Comparison of ENCODE assay signal across 13 mouse cellular contexts in the genomic region with DNA sequence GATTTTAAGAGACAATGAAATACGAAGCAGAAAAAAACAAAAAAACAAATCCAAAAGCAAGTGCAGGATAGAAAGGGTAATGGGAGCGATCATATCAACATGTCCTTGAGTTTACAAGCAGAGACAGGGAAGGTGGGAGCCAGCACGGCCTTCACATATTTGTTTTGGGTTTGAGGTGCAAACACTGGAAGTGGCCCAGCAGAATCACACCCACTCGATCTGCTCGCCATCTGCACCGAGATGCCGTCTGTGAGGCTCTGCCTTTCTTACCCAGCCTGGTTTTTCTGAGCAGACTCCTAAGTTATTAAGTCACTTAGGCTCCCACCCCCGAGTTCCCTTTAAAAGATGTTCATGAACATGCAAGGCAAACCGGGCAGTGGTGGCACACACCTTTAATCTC. TPM values are rescaled to one million over a fixed set of nuclear protein-coding genes. Genes with fewer than 3 reads are reported as not detected.
A peak's percentile ranks its signal among the peaks of the same experiment; 100 is the strongest.
DNase-seq lines count a peak whose midpoint lies in the region; ATAC-seq lines count a peak whose summit lies in the region.
"Had no signal": no experiment of that assay in that cellular context is flagged by ENCODE, and none has a peak within 500 bp of the region (broad histone marks: within the 10 kb centered on the region; RNA-seq: fewer than 3 reads in every experiment).

No protein-coding gene starts in this region.

- ATAC-seq in midbrain, embryonic 13.5 days: no peak
- ATAC-seq: hindbrain, postnatal 0 days had no signal

- no peaks in the 10 kb centered on the region for H3K27me3 ChIP-seq in midbrain, embryonic 13.5 days
- H3K27me3 ChIP-seq: embryonic facial prominence, embryonic 15.5 days; liver, embryonic 13.5 days had no signal

- peaks cover 18% of the 10 kb centered on the region for H3K36me3 ChIP-seq in midbrain, embryonic 13.5 days
- H3K36me3 ChIP-seq: liver, embryonic 13.5 days had no signal

- H3K27ac ChIP-seq in midbrain, embryonic 13.5 days: no peak overlapping the region
- H3K27ac ChIP-seq: embryonic facial prominence, embryonic 15.5 days; hindbrain, postnatal 0 days; kidney, postnatal 0 days; liver, embryonic 13.5 days had no signal

- H3K4me1 ChIP-seq in midbrain, embryonic 13.5 days (replicated peaks): no peaks in the 10 kb centered on the region
- H3K4me1 ChIP-seq: embryonic facial prominence, embryonic 15.5 days had no signal

- no peak overlapping the region for H3K4me2 ChIP-seq in midbrain, embryonic 13.5 days (replicated peaks)
- H3K4me2 ChIP-seq: embryonic facial prominence, embryonic 15.5 days; liver, embryonic 13.5 days had no signal

- 92% methylated on average over 9 of the region's 9 CpGs for WGBS in midbrain, embryonic 13.5 days

- peak; percentile 52 for DNase-seq in cerebellum, adult 11 months
- DNase-seq in cerebellum, postnatal 4 days (ENCODE audit: low spot score in 2 of 2): no peak
- peak; percentile 41 for DNase-seq in cerebellum, postnatal 14 days
- DNase-seq in layer of hippocampus, adult 9-10 months (ENCODE audit: low spot score): peak; percentile 66
- peak; percentile 71 to 74 for DNase-seq in left cerebral cortex, postnatal 36 days (ENCODE audit: low spot score in 2 of 2)
- DNase-seq in heart, adult 9 months (ENCODE audit: low spot score in 2 of 2): no peak
- DNase-seq in liver: no peak
- DNase-seq: liver, embryonic 13.5 days had no signal

- no peak overlapping the region for H3K4me3 ChIP-seq in midbrain, embryonic 13.5 days (replicated peaks)
- H3K4me3 ChIP-seq: embryonic facial prominence, embryonic 15.5 days; liver, embryonic 13.5 days; myocyte had no signal

- no peaks in the 10 kb centered on the region for H3K9me3 ChIP-seq in midbrain, embryonic 13.5 days
- H3K9me3 ChIP-seq: embryonic facial prominence, embryonic 15.5 days; liver, embryonic 13.5 days had no signal

- H3K9ac ChIP-seq in midbrain, embryonic 13.5 days (replicated peaks): no peak overlapping the region
- H3K9ac ChIP-seq: embryonic facial prominence, embryonic 15.5 days; liver, embryonic 13.5 days had no signal

- intact Hi-C loops in left cerebral cortex, postnatal 36 days (cut with DNase I): no loop called here

RNA-seq across cellular contexts. Expression of a gene that starts 8.0 kb away (rescaled TPM):
- 10 to 100 TPM; 25.3 to 30.3 TPM for total RNA-seq in left cerebral cortex, postnatal 36 days (2021)
- polyA plus RNA-seq in midbrain, embryonic 13.5 days (2015; fragmentation: Nextera tagmentation; extraction: Ambion mirVana): 26.4 and 27.0 TPM in 2 replicates

RNA-seq across cellular contexts. Expression of a gene that starts 27.6 kb away (rescaled TPM):
- total RNA-seq in left cerebral cortex, postnatal 36 days (2021): under 1 TPM; 0.39 to 0.54 TPM
- 0.63 and 0.93 TPM in 2 replicates for polyA plus RNA-seq in midbrain, embryonic 13.5 days (2015; fragmentation: Nextera tagmentation; extraction: Ambion mirVana)

Comparison
In these comparisons a context has a peak if more than half of its experiments do, and no peak if none do; other contexts are left out.
1. DNase-seq: peak in cerebellum, adult 11 months (single experiment), cerebellum, postnatal 14 days (2 of 2), layer of hippocampus, adult 9-10 months (single experiment) and left cerebral cortex, postnatal 36 days (2 of 2); none in cerebellum, postnatal 4 days (0 of 2), heart, adult 9 months (0 of 2) and liver (single experiment).